In the genomic region with DNA sequence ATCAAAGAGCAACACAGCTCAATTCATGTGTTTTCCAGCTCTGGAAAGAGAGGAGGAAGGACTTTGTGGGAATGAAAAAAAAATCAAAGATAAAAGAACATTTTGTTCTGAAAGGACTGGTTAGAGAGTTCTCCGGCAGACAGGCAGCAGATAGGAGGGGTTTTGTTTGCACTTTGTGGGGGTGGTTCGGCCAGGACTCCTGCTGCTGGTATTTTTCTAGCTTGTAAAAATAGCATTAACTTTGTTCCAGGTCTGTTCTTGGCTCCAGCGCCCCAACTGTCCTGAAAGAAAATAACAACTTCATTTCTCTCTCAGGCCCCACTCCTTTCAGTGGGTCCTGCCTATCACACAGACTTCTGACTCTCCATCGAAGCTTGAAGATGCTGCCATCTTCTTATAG, we compare ENCODE assay signal across 9 mouse cellular contexts.
A peak's percentile ranks its signal among the peaks of the same experiment; 100 is the strongest.
DNase-seq lines count a peak whose midpoint lies in the region; ATAC-seq lines count a peak whose summit lies in the region.
"Had no signal": no experiment of that assay in that cellular context is flagged by ENCODE, and none has a peak within 500 bp of the region (broad histone marks: within the 10 kb centered on the region; RNA-seq: fewer than 3 reads in every experiment).

No protein-coding gene starts in this region.

- H3K4me2 ChIP-seq in limb, embryonic 15.5 days, result no peak overlapping the region
- H3K4me2 ChIP-seq in forebrain, embryonic 12.5 days, result no peak overlapping the region
- H3K4me2 ChIP-seq in hindbrain, embryonic 14.5 days (replicated peaks), result no peak overlapping the region
- H3K4me2 ChIP-seq: lung, embryonic 15.5 days had no signal

- no peak for ATAC-seq in limb, embryonic 15.5 days (ENCODE audit: insufficient number of reproducible peaks, low FRiP score, low TSS enrichment, low read depth)
- no peak for ATAC-seq in forebrain, embryonic 12.5 days (ENCODE audit: low FRiP score)
- no peak for ATAC-seq in hindbrain, embryonic 14.5 days (ENCODE audit: low FRiP score)

- no peaks in the 10 kb centered on the region for H3K36me3 ChIP-seq in limb, embryonic 15.5 days
- no peaks in the 10 kb centered on the region for H3K36me3 ChIP-seq in forebrain, embryonic 12.5 days (replicated peaks)
- no peaks in the 10 kb centered on the region for H3K36me3 ChIP-seq in hindbrain, embryonic 14.5 days (replicated peaks; ENCODE audit: control insufficient read depth, insufficient read depth)
- H3K36me3 ChIP-seq: lung, embryonic 15.5 days had no signal

- H3K9me3 ChIP-seq in limb, embryonic 15.5 days, result no peaks in the 10 kb centered on the region
- H3K9me3 ChIP-seq in forebrain, embryonic 12.5 days, result no peaks in the 10 kb centered on the region
- no peaks in the 10 kb centered on the region for H3K9me3 ChIP-seq in hindbrain, embryonic 14.5 days (ENCODE audit: control insufficient read depth, low read length)
- H3K9me3 ChIP-seq: lung, embryonic 15.5 days had no signal

- DNase-seq in layer of hippocampus, adult 18-20 months (ENCODE audit: low spot score in 2 of 2), result peak; percentile 29 to 75
- no peak for DNase-seq in layer of hippocampus, adult 9-10 months (ENCODE audit: low spot score)
- DNase-seq in heart, adult 11 months, result peak; percentile 96
- DNase-seq in heart, postnatal 14 days, result peak; percentile 41 to 44
- DNase-seq in adipocyte (ENCODE audit: low spot score), result no peak
- DNase-seq in hindbrain, embryonic 14.5 days (ENCODE audit: low spot score), result no peak

- H3K27me3 ChIP-seq in limb, embryonic 15.5 days, result no peaks in the 10 kb centered on the region
- no peaks in the 10 kb centered on the region for H3K27me3 ChIP-seq in forebrain, embryonic 12.5 days
- H3K27me3 ChIP-seq in hindbrain, embryonic 14.5 days (ENCODE audit: control insufficient read depth, insufficient read depth, low read length), result no peaks in the 10 kb centered on the region
- H3K27me3 ChIP-seq: lung, embryonic 15.5 days had no signal

- intact Hi-C loops in heart, postnatal 14 days (cut with DNase I), result loop anchor here (10.0 kb wide), 1 partner anchor 448 kb away; no protein-coding TSS in a partner anchor

- no peak overlapping the region for H3K9ac ChIP-seq in limb, embryonic 15.5 days
- no peak overlapping the region for H3K9ac ChIP-seq in forebrain, embryonic 12.5 days
- no peak overlapping the region for H3K9ac ChIP-seq in hindbrain, embryonic 14.5 days
- H3K9ac ChIP-seq: lung, embryonic 15.5 days had no signal

- H3K4me3 ChIP-seq in limb, embryonic 15.5 days, result no peak overlapping the region
- no peak overlapping the region for H3K4me3 ChIP-seq in forebrain, embryonic 12.5 days (replicated peaks)
- H3K4me3 ChIP-seq in hindbrain, embryonic 14.5 days (replicated peaks; ENCODE audit: low read length), result no peak overlapping the region
- H3K4me3 ChIP-seq: lung, embryonic 15.5 days had no signal

- H3K27ac ChIP-seq in limb, embryonic 15.5 days, result peak overlapping the region; percentile 50; the same call in 1 of the 2 replicates
- H3K27ac ChIP-seq in forebrain, embryonic 12.5 days, result no peak overlapping the region
- H3K27ac ChIP-seq in hindbrain, embryonic 14.5 days, result no peak overlapping the region
- H3K27ac ChIP-seq: lung, embryonic 15.5 days had no signal

- H3K4me1 ChIP-seq in limb, embryonic 15.5 days, result peaks cover 20% of the 10 kb centered on the region
- peaks cover 6% of the 10 kb centered on the region; the same call in 1 of the 2 replicates for H3K4me1 ChIP-seq in forebrain, embryonic 12.5 days
- no peaks in the 10 kb centered on the region for H3K4me1 ChIP-seq in hindbrain, embryonic 14.5 days (replicated peaks; ENCODE audit: control insufficient read depth, insufficient read depth, low read length)

- 23% methylated on average over 4 of the region's 4 CpGs for WGBS in limb, embryonic 15.5 days
- WGBS in forebrain, embryonic 12.5 days, result 37% methylated on average over 4 of the region's 4 CpGs
- 47% methylated on average over 4 of the region's 4 CpGs for WGBS in hindbrain, embryonic 14.5 days

Comparison
In these comparisons a context has a peak if more than half of its experiments do, and no peak if none do; other contexts are left out.
1. DNase-seq: peak in layer of hippocampus, adult 18-20 months (2 of 2), heart, adult 11 months (single experiment) and heart, postnatal 14 days (2 of 2); none in layer of hippocampus, adult 9-10 months (single experiment), adipocyte (single experiment) and hindbrain, embryonic 14.5 days (single experiment).